Mouse (Mus musculus) MEL (cell line): ENCODE data around the gene Fyb. TPM values are rescaled to one million over a fixed set of nuclear protein-coding genes. Genes with fewer than 3 reads are reported as not detected.

Experiments
- DNase-seq: peaks from one replicate; pipeline ENCODE4 v3.0.0; 2011; ENCODE audit warnings: low read depth, low spot score
- H3K27ac ChIP-seq: 2 replicates; pipeline ENCODE4 v1.5.1; 2012; ENCODE audit warnings: low read depth, mild to moderate bottlenecking, control low read depth, low read length, moderate library complexity; ENCODE audit not compliant: control insufficient read depth
- H3K27me3 ChIP-seq, 2 experiments: fragments of 150-350 bp in 1 of 2; sonication (generic) in 1 of 2; 2 replicates each; pipeline ENCODE4 v1.6.1; 2012; ENCODE audit warnings: low read length in 2 of 2, mild to moderate bottlenecking in 2 of 2, improper control_type of control experiment in 1 of 2, moderate library complexity in 1 of 2; ENCODE audit not compliant: insufficient read depth in 2 of 2, control insufficient read depth in 1 of 2
- H3K36me3 ChIP-seq, 2 experiments: 2 replicates each; pipeline ENCODE4 v1.6.1; 2012 to 2014; ENCODE audit warnings: low read length in 2 of 2, improper control_type of control experiment in 1 of 2, inconsistent platforms in 1 of 2, mild to moderate bottlenecking in 1 of 2; ENCODE audit not compliant: insufficient read depth in 2 of 2, control insufficient read depth in 1 of 2
- H3K4me1 ChIP-seq, 2 experiments: fragments of 150-350 bp in 1 of 2; sonication (generic) in 1 of 2; 2 replicates each; pipeline ENCODE4 v1.6.1; 2012; ENCODE audit warnings: low read length in 2 of 2, improper control_type of control experiment in 1 of 2, mild to moderate bottlenecking in 1 of 2; ENCODE audit not compliant: insufficient read depth in 2 of 2, control insufficient read depth in 1 of 2
- H3K4me3 ChIP-seq, 2 experiments: fragments of 150-350 bp in 1 of 2; sonication (generic) in 1 of 2; 2 replicates each; pipeline ENCODE4 v1.5.1; 2012; ENCODE audit warnings: low read depth in 2 of 2, low read length in 2 of 2, mild to moderate bottlenecking in 2 of 2, moderate library complexity in 2 of 2, control low read depth in 1 of 2, improper control_type of control experiment in 1 of 2; ENCODE audit not compliant: control insufficient read depth in 1 of 2, insufficient read depth in 1 of 2
- H3K79me2 ChIP-seq: 2 replicates; pipeline ENCODE4 v1.6.1; 2012; ENCODE audit warnings: mild to moderate bottlenecking, low read length, moderate library complexity; ENCODE audit not compliant: control insufficient read depth, poor library complexity, insufficient read depth
- H3K9ac ChIP-seq: 2 replicates; pipeline ENCODE4 v1.6.1; 2012; ENCODE audit warnings: low read depth, mild to moderate bottlenecking, control low read depth, low read length, moderate library complexity; ENCODE audit not compliant: control insufficient read depth, poor library complexity, severe bottlenecking
- H3K9me3 ChIP-seq: fragments of 150-350 bp; sonication (generic); replicated peaks from 2 replicates; pipeline ENCODE4 v1.6.1; 2012; ENCODE audit warnings: mild to moderate bottlenecking, low read length, improper control_type of control experiment, moderate library complexity; ENCODE audit not compliant: insufficient read depth
- BHLHE40 ChIP-seq: IDR thresholded peaks from 2 replicates; pipeline ENCODE4 v1.6.1; 2012; ENCODE audit warnings: low read depth, mild to moderate bottlenecking, inconsistent platforms, low read length, improper control_type of control experiment, borderline replicate concordance
- CHD1 ChIP-seq: IDR thresholded peaks from 2 replicates; pipeline ENCODE4 v1.6.1; 2012; ENCODE audit warnings: low read depth, mild to moderate bottlenecking, inconsistent platforms, low read length, improper control_type of control experiment
- CHD2 ChIP-seq: IDR thresholded peaks from 2 replicates; pipeline ENCODE4 v1.6.1; 2011; ENCODE audit warnings: low read length, improper control_type of control experiment
- CTCF ChIP-seq, 3 experiments: IDR thresholded peaks in 2 of 3; conservative IDR thresholded peaks in 1 of 3; 2 replicates each; pipeline ENCODE4 v1.5.1; 2011 to 2012; ENCODE audit warnings: low read length in 3 of 3, low read depth in 2 of 3, mild to moderate bottlenecking in 2 of 3, improper control_type of control experiment in 1 of 3, inconsistent platforms in 1 of 3, mixed read lengths in 1 of 3, moderate library complexity in 1 of 3; ENCODE audit not compliant: control insufficient read depth in 1 of 3, insufficient read depth in 1 of 3, poor library complexity in 1 of 3, severe bottlenecking in 1 of 3
- E2F4 ChIP-seq: IDR thresholded peaks from 2 replicates; pipeline ENCODE4 v1.6.1; 2011; ENCODE audit warnings: low read depth, low read length, improper control_type of control experiment, borderline replicate concordance
- ELF1 ChIP-seq: IDR thresholded peaks from 2 replicates; pipeline ENCODE4 v1.6.1; 2014; ENCODE audit warnings: low read depth, mild to moderate bottlenecking, inconsistent platforms, low read length, improper control_type of control experiment, moderate library complexity
- EP300 ChIP-seq, 2 experiments: IDR thresholded peaks; 2 replicates each; pipeline ENCODE4 v1.6.1; 2011; ENCODE audit warnings: improper control_type of control experiment in 2 of 2, low read length in 2 of 2, low read depth in 1 of 2, mild to moderate bottlenecking in 1 of 2
- JUND ChIP-seq: IDR thresholded peaks from 2 replicates; pipeline ENCODE4 v1.6.1; 2011; ENCODE audit warnings: low read depth, mild to moderate bottlenecking, improper control_type of control experiment, low read length
- MAZ ChIP-seq: IDR thresholded peaks from 2 replicates; pipeline ENCODE4 v1.6.1; 2012; ENCODE audit warnings: low read depth, mild to moderate bottlenecking, inconsistent platforms, low read length, improper control_type of control experiment
- MEF2A ChIP-seq: IDR thresholded peaks from 2 replicates; pipeline ENCODE4 v1.6.1; 2014; ENCODE audit warnings: low read depth, mild to moderate bottlenecking, inconsistent platforms, low read length, improper control_type of control experiment; ENCODE audit not compliant: poor library complexity, insufficient replicate concordance, severe bottlenecking; ENCODE audit errors: extremely low read depth
- MXI1 ChIP-seq: IDR thresholded peaks from 2 replicates; pipeline ENCODE4 v1.6.1; 2011; ENCODE audit warnings: mild to moderate bottlenecking, low read depth, low read length, improper control_type of control experiment
- POLR2AphosphoS2 ChIP-seq: IDR thresholded peaks from 2 replicates; pipeline ENCODE4 v1.6.1; 2011; ENCODE audit warnings: low read length, improper control_type of control experiment
- SMC3 ChIP-seq: IDR thresholded peaks from 2 replicates; pipeline ENCODE4 v1.6.1; 2011; ENCODE audit warnings: low read depth, low read length, improper control_type of control experiment
- TAL1 ChIP-seq: IDR thresholded peaks from 2 replicates; pipeline ENCODE4 v1.6.1; 2012; ENCODE audit warnings: mild to moderate bottlenecking, inconsistent platforms, low read length, moderate library complexity, mixed read lengths
- TBP ChIP-seq: IDR thresholded peaks from 2 replicates; pipeline ENCODE4 v1.8.0; 2011; ENCODE audit warnings: low read depth, low read length, improper control_type of control experiment
- TCF12 ChIP-seq: IDR thresholded peaks from 2 replicates; pipeline ENCODE4 v1.6.1; 2014; ENCODE audit warnings: low read depth, mild to moderate bottlenecking, inconsistent platforms, low read length, improper control_type of control experiment, moderate library complexity
- UBTF ChIP-seq: IDR thresholded peaks from 2 replicates; pipeline ENCODE4 v1.6.1; 2012; ENCODE audit warnings: low read depth, mild to moderate bottlenecking, inconsistent platforms, low read length, improper control_type of control experiment, moderate library complexity, borderline replicate concordance; ENCODE audit not compliant: insufficient read depth
- USF2 ChIP-seq, 2 experiments: IDR thresholded peaks; 2 replicates each; pipeline ENCODE4 v1.6.1; 2011 to 2012; ENCODE audit warnings: improper control_type of control experiment in 2 of 2, low read length in 2 of 2, borderline replicate concordance in 1 of 2, inconsistent platforms in 1 of 2, low read depth in 1 of 2, mild to moderate bottlenecking in 1 of 2; ENCODE audit not compliant: insufficient read depth in 1 of 2
- ZC3H11A ChIP-seq: IDR thresholded peaks from 2 replicates; pipeline ENCODE4 v1.6.1; 2012; ENCODE audit warnings: low read depth, mild to moderate bottlenecking, inconsistent platforms, low read length, improper control_type of control experiment
- ZMIZ1 ChIP-seq: IDR thresholded peaks from 2 replicates; pipeline ENCODE4 v1.6.1; 2012; ENCODE audit warnings: low read depth, mild to moderate bottlenecking, inconsistent platforms, low read length, improper control_type of control experiment, moderate library complexity
- polyA plus RNA-seq, 2 experiments: library from polyadenylated mRNA; stranded (reverse) in 1 of 2; unstranded in 1 of 2; fragments of >175 nt in 1 of 2; fragments of >200 nt in 1 of 2; gene quantifications; 2 replicates each; pipeline versions ENCODE4 v1.2.1 to v1.2.4; 2012; ENCODE audit warnings: low replicate concordance in 2 of 2, low read depth in 1 of 2; ENCODE audit not compliant: insufficient read length in 2 of 2, insufficient read depth in 1 of 2, missing spikeins in 1 of 2
- total RNA-seq: library from RNA; depleted of rRNA; stranded (reverse); fragments of 300-350 nt; gene quantifications from 2 replicates; pipeline ENCODE4 v1.2.3, GENCODE M21; 2012

Gene Fyb
- total and polyA plus RNA-seq, 3 experiments = 175 to 208 TPM; not detected in 1

DNA sequence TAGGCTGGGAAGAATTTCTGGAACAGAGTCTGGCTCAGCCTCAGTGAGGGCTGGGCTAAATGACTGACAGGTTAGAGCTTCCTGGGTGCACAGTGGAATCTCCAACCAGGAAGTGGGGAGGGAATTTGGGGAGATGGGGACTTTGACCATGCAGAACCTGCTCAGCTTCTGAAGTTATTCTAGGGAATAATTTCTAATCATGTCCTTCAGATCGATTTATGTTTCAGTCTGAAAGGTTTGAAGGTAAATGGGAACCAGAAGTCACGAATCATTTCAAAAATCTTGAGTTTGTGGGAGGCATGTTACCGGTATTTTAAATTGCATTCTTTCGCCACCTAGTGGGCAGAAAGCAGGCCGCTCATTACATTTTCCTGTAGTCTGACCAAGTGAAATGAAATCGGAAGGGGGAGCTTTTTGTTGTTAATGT lies 103.0 kb downstream of the Fyb start (continued):
- TF ChIP-seq CHD1 = no peak
- TF ChIP-seq MAZ = no peak

DNA sequence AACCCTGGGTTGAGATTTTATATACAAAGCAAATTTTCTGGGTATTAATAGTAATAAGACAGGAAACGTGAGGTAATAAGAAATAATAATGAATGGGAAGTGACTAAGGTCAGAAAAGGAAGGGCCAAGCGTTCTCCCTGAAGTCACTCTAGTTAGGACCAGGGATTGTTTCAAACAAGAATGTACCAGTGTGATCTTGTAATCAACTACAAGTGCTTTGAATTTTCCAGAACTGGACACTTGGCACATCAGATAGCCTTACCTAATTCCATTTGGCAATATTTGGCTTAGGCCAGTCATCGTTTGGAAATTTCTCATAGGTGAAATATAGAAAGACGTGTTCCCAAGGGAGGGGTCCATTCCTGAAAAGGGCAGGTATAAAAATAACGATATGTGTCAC lies 103.5 kb downstream of the Fyb start:
- no peaks in the 10 kb centered on the region for H3K79me2 ChIP-seq
- peak overlapping the region in 1 of 2 experiments; percentile 27; a peak in 1 of 4 replicates for H3K4me3 ChIP-seq
- peaks cover 11 to 35% of the 10 kb centered on the region in 2 experiments for H3K4me1 ChIP-seq
- H3K9ac ChIP-seq = peak overlapping the region; percentile 15; the same call in 1 of the 2 replicates
- no peak for DNase-seq
- H3K9me3 ChIP-seq = no peaks in the 10 kb centered on the region
- H3K27me3 ChIP-seq = no peaks in the 10 kb centered on the region
- no peak for TF ChIP-seq ELF1
- no peak for TF ChIP-seq MXI1
- TF ChIP-seq BHLHE40 = no peak
- TF ChIP-seq UBTF = no peak
- TF ChIP-seq E2F4 = no peak
- no peak for TF ChIP-seq SMC3
- peaks cover 0 to 46% of the 10 kb centered on the region in 2 experiments; a peak in 2 of 4 replicates for H3K36me3 ChIP-seq
- H3K27ac ChIP-seq = no peak overlapping the region

DNA sequence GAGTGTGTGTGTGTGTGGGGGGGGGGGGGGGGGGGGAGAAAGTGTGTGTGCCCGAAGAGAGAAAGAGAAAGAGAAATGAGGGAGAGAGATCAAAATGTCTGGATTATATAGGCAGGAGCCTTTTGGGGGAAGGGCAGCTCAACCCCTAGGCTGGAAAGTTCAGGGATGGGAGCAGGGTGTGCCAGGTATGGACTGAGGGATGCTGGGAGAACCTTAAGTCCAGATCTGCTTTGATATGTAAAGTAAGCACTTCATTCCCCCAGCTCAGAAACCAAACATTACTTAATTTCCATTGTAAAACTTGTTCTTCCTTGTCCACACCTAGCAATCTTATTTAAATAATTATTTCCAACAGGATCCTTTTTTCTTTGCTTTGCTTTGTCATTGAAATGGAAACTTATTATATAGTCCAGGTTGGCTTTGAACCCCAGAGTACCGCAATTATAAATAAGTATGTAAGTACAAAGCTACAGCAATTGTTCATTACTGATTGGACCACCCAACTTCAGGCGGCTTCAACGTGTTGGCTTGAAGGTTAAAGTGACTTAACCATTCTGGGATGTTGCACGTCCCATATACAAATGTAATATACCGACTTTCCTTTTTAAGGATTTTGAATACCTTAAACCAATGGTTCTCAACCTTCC lies 105.9 kb downstream of the Fyb start:
- no peak overlapping the region for H3K27ac ChIP-seq
- H3K27me3 ChIP-seq = no peaks in the 10 kb centered on the region
- peaks cover 11 to 25% of the 10 kb centered on the region in 2 experiments for H3K4me1 ChIP-seq
- no peak for DNase-seq
- H3K79me2 ChIP-seq = no peaks in the 10 kb centered on the region
- TF ChIP-seq TCF12 (no peak), TBP (no peak), E2F4 (no peak), ZMIZ1 (no peak), CTCF (IDR thresholded peaks at IDR 0.05 in 2 of 3, conservative IDR thresholded peaks at IDR 0.05 in 1 of 3; ENCODE audit: control insufficient read depth in 1 of 3, insufficient read depth in 1 of 3, low read depth in 2 of 3, low read length in 3 of 3, poor library complexity in 1 of 3, severe bottlenecking in 1 of 3) (no peak), CHD2 (no peak), ZC3H11A (no peak), EP300 (IDR thresholded peaks at IDR 0.05; ENCODE audit: low read depth in 1 of 2, low read length in 2 of 2) (no peak), USF2 (IDR thresholded peaks at IDR 0.05; ENCODE audit: borderline replicate concordance in 1 of 2, insufficient read depth in 1 of 2, low read depth in 1 of 2, low read length in 2 of 2) (no peak), TAL1 (no peak), UBTF (no peak), MEF2A (no peak), JUND (no peak), POLR2AphosphoS2 (no peak)
- H3K9me3 ChIP-seq = no peaks in the 10 kb centered on the region
- no peak overlapping the region for H3K9ac ChIP-seq
- H3K36me3 ChIP-seq = peaks cover 0 to 34% of the 10 kb centered on the region in 2 experiments; a peak in 2 of 4 replicates
- H3K4me3 ChIP-seq = no peak overlapping the region
